Mouse (Mus musculus): ENCODE data around the gene Gdf1. TPM values are rescaled to one million over a fixed set of nuclear protein-coding genes. Genes with fewer than 3 reads are reported as not detected.

The Gdf1 gene
- polyA plus RNA-seq, 1 experiment from 2014 or later: 2.1 TPM

DNA sequence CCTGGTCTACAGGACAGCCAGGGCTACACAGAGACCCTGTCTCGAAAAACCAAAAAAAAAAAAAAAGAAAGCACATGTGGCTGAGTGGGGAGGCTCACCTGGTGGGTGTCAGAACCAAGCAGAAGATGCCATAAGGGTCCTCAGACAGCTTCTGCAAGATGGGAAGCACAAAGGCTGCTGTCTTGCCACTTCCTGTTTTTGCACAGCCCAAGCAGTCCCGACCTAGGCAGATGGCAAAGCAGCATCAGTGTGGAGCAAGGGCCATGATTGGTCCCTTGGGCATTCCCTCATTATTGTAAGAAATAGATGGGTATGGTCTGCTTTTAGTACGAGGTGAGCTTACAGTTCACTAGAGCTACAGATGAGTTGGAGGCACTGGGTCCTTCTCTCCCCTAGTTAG is 28.7 kb upstream of the Gdf1 start:
- H3K27ac ChIP-seq (ENCODE audit: low read depth, low read length): no peak overlapping the region
- no peaks in the 10 kb centered on the region for H3K27me3 ChIP-seq (ENCODE audit: control insufficient read depth, insufficient read depth, low read length)
- peaks cover 19% of the 10 kb centered on the region for H3K4me1 ChIP-seq (ENCODE audit: control insufficient read depth, insufficient read depth, low read length)
- no peak overlapping the region for H3K9ac ChIP-seq (replicated peaks; ENCODE audit: low read depth, low read length)
- H3K36me3 ChIP-seq (ENCODE audit: control insufficient read depth, insufficient read depth, low read length): peaks cover 40% of the 10 kb centered on the region
- H3K4me2 ChIP-seq (ENCODE audit: low read depth, low read length): no peak overlapping the region
- 69% methylated on average over 3 of the region's 3 CpGs for WGBS
- no peak overlapping the region for H3K4me3 ChIP-seq (ENCODE audit: low read depth, low read length)
- H3K9me3 ChIP-seq (ENCODE audit: control insufficient read depth, low read length): no peaks in the 10 kb centered on the region
- no peak for ATAC-seq (ENCODE audit: low read depth)

DNA sequence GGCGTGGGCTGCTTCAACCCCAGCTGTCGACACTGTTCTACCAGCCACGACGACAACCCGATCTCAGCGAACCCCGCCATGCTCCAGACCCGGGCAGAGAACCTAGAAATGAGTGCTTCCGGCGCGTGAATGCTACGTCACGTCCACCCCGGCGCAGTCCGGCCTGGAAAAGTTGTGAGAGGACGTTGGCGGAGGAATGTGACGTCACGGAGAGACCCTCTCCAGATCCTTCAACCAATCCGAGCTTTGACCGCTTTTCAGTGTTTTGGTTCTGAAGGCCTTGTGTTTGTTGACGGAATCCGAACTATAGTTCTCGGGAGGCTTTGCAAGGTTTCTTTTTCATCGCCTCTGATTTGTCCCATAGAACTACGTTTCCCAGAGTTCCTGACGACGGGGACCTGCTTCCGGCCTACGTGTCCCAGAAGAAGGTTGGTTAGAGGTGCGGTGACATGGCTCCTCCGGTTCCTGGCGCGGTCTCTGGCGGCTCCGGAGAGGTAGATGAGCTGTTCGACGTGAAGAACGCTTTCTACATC is 27.2 kb upstream of the Gdf1 start, which contains the start of the genes Ddx49 and Cope:
Gene Ddx49, minus strand, starts transcription at position 132 of the 533 bp plus-strand sequence.
Gene Cope, plus strand, starts transcription at position 161 of the 533 bp plus-strand sequence.
- peak within 1 kb of the TSS; percentile 97 for H3K4me2 ChIP-seq (ENCODE audit: low read depth, low read length)
- ATAC-seq (ENCODE audit: low read depth): peak; percentile 92
- peaks cover 19% of the 10 kb centered on the region for H3K4me1 ChIP-seq (ENCODE audit: control insufficient read depth, insufficient read depth, low read length)
- peaks cover 44% of the 10 kb centered on the region for H3K36me3 ChIP-seq (ENCODE audit: control insufficient read depth, insufficient read depth, low read length)
- H3K9me3 ChIP-seq (ENCODE audit: control insufficient read depth, low read length): no peaks in the 10 kb centered on the region
- H3K4me3 ChIP-seq (ENCODE audit: low read depth, low read length): peak within 1 kb of the TSS; percentile 85
- H3K9ac ChIP-seq (replicated peaks; ENCODE audit: low read depth, low read length): peak within 1 kb of the TSS; percentile 70
- H3K27me3 ChIP-seq (ENCODE audit: control insufficient read depth, insufficient read depth, low read length): no peaks in the 10 kb centered on the region
- peak within 1 kb of the TSS; percentile 56 for H3K27ac ChIP-seq (ENCODE audit: low read depth, low read length)
- WGBS: under 1% methylated on average over 40 of the region's 40 CpGs

DNA sequence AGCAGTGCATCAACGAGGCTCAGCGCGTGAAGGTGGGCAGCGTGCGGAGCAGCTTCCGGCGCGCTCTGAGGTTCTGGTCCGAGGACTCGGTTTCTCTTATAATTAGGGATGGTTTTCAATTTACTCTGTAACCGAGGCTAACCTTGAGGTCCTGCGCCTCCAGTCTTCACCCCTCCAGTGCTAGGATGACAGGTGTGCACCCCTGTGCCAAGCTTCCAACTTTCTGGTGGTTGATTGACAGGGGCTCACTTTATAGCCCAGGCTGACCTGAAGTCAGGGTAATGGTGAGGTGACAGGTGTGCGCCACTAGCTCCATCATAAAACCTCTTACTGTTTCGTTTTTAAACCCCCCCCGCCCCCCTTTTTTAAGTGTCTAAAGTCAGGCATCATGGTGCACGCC is 26.7 kb upstream of the Gdf1 start:
- Histone ChIP-seq H3K4me3 (ENCODE audit: low read depth, low read length) (peak overlapping the region; percentile 85), H3K4me2 (ENCODE audit: low read depth, low read length) (peak overlapping the region; percentile 97), H3K9me3 (ENCODE audit: control insufficient read depth, low read length) (no peaks in the 10 kb centered on the region), H3K9ac (replicated peaks; ENCODE audit: low read depth, low read length) (peak overlapping the region; percentile 70), H3K27ac (ENCODE audit: low read depth, low read length) (peak overlapping the region; percentile 56), H3K27me3 (ENCODE audit: control insufficient read depth, insufficient read depth, low read length) (no peaks in the 10 kb centered on the region), H3K36me3 (ENCODE audit: control insufficient read depth, insufficient read depth, low read length) (peaks cover 44% of the 10 kb centered on the region), H3K4me1 (ENCODE audit: control insufficient read depth, insufficient read depth, low read length) (peaks cover 19% of the 10 kb centered on the region)
- ATAC-seq (ENCODE audit: low read depth): peak; percentile 55
- 6% methylated on average over 16 of the region's 16 CpGs for WGBS

DNA sequence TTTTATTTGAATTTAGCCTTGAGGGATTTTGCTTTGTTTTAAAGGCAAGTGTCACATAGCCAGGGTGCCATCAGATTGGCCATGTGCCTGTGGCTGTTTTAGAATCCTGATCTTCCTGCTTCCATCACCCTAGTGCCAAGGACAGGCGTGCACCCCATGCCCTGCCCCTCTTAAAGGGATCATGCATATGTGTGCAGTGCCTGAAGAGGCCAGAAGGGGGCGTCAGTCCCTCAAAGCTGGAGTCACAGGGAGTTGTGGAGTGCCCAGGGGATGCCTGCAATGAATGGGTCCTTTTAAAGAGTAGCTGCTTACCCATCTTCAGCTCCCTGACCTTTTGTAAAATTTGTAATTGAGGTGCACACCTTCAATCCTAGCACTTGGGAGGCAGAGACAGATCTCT is 20.3 kb upstream of the Gdf1 start:
- WGBS: 38% methylated on average over 2 of the region's 2 CpGs
- H3K4me1 ChIP-seq (ENCODE audit: control insufficient read depth, insufficient read depth, low read length): no peaks in the 10 kb centered on the region
- no peak overlapping the region for H3K9ac ChIP-seq (replicated peaks; ENCODE audit: low read depth, low read length)
- no peak overlapping the region for H3K4me3 ChIP-seq (ENCODE audit: low read depth, low read length)
- no peaks in the 10 kb centered on the region for H3K27me3 ChIP-seq (ENCODE audit: control insufficient read depth, insufficient read depth, low read length)
- H3K9me3 ChIP-seq (ENCODE audit: control insufficient read depth, low read length): no peaks in the 10 kb centered on the region
- ATAC-seq (ENCODE audit: low read depth): no peak
- H3K27ac ChIP-seq (ENCODE audit: low read depth, low read length): no peak overlapping the region
- H3K4me2 ChIP-seq (ENCODE audit: low read depth, low read length): no peak overlapping the region
- H3K36me3 ChIP-seq (ENCODE audit: control insufficient read depth, insufficient read depth, low read length): peaks cover 62% of the 10 kb centered on the region

DNA sequence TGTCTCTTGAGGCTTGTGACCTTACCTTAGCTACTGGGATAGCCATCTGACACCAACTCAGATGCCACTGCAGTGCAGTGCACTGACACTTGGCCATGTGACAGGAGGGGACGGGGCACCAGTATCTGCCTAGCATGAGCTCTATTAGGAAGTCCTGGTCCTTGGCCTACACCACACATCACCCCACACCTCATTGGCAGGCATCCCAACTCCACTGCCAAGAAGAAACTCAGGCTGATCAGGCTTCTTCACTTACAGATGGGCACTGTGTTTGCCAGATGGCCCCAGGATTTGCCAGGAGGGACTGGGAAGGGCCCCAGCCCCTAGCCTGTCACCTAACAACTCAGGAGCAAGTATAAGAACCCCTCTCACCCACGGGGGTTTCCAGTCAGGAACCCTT is 16.2 kb upstream of the Gdf1 start:
- no peak overlapping the region for H3K27ac ChIP-seq (ENCODE audit: low read depth, low read length)
- H3K4me2 ChIP-seq (ENCODE audit: low read depth, low read length): no peak overlapping the region
- no peaks in the 10 kb centered on the region for H3K27me3 ChIP-seq (ENCODE audit: control insufficient read depth, insufficient read depth, low read length)
- no peaks in the 10 kb centered on the region for H3K9me3 ChIP-seq (ENCODE audit: control insufficient read depth, low read length)
- 86% methylated on average over 2 of the region's 2 CpGs for WGBS
- H3K4me1 ChIP-seq (ENCODE audit: control insufficient read depth, insufficient read depth, low read length): peaks cover 21% of the 10 kb centered on the region
- H3K4me3 ChIP-seq (ENCODE audit: low read depth, low read length): no peak overlapping the region
- H3K9ac ChIP-seq (replicated peaks; ENCODE audit: low read depth, low read length): no peak overlapping the region
- peaks cover 26% of the 10 kb centered on the region for H3K36me3 ChIP-seq (ENCODE audit: control insufficient read depth, insufficient read depth, low read length)
- no peak for ATAC-seq (ENCODE audit: low read depth)

DNA sequence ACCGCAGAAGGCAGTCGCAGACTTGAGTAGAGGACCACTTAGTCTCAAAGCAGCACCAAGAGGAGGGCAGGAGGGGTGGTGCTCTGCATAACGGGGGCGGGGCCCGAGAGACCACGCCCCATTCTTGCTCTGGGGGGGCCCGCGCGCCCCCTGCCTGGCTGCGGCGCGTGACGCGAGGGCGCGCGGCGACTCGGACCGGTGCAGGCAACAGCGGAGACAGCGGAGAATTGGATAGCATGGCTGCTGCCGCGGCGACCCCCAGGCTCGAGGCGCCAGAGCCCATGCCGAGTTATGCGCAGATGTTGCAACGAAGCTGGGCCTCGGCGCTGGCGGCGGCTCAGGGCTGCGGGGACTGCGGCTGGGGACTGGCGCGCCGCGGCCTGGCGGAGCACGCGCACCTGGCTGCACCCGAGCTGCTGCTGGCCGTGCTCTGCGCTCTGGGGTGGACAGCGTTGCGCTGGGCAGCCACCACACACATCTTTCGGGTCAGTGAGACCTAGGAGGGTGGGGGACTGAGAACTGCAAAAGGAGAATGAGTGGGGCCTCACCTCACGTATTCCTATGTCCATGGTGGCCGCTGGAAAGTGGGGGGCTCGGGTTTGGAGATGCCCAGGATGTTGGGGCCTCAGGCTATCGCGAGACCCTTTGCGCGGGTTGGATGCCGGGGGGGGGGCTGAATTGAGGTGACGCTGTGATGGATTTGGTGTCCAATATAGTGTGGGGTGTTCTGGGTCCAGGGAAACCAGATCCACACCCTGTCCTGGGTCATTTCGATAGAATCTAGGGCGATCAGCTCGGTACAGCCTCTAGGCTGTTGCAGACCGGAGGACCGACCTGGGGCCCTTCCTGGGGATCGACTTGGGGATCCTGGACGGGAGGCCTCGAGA is 13.8 kb upstream of the Gdf1 start, which contains the start of gene Cers1:
Gene Cers1, plus strand, starts transcription at position 152 of the 887 bp plus-strand sequence.
- ATAC-seq (ENCODE audit: low read depth): peak; percentile 53
- no peaks in the 10 kb centered on the region for H3K9me3 ChIP-seq (ENCODE audit: control insufficient read depth, low read length)
- H3K4me2 ChIP-seq (ENCODE audit: low read depth, low read length): peak within 1 kb of the TSS; percentile 85
- H3K4me1 ChIP-seq (ENCODE audit: control insufficient read depth, insufficient read depth, low read length): peaks cover 21% of the 10 kb centered on the region
- 2% methylated on average over 56 of the region's 66 CpGs for WGBS
- peak within 1 kb of the TSS; percentile 86 for H3K27ac ChIP-seq (ENCODE audit: low read depth, low read length)
- peaks cover 20% of the 10 kb centered on the region for H3K36me3 ChIP-seq (ENCODE audit: control insufficient read depth, insufficient read depth, low read length)
- H3K27me3 ChIP-seq (ENCODE audit: control insufficient read depth, insufficient read depth, low read length): no peaks in the 10 kb centered on the region
- H3K4me3 ChIP-seq (ENCODE audit: low read depth, low read length): peak within 1 kb of the TSS; percentile 64
- peak within 1 kb of the TSS; percentile 74 for H3K9ac ChIP-seq (replicated peaks; ENCODE audit: low read depth, low read length)

DNA sequence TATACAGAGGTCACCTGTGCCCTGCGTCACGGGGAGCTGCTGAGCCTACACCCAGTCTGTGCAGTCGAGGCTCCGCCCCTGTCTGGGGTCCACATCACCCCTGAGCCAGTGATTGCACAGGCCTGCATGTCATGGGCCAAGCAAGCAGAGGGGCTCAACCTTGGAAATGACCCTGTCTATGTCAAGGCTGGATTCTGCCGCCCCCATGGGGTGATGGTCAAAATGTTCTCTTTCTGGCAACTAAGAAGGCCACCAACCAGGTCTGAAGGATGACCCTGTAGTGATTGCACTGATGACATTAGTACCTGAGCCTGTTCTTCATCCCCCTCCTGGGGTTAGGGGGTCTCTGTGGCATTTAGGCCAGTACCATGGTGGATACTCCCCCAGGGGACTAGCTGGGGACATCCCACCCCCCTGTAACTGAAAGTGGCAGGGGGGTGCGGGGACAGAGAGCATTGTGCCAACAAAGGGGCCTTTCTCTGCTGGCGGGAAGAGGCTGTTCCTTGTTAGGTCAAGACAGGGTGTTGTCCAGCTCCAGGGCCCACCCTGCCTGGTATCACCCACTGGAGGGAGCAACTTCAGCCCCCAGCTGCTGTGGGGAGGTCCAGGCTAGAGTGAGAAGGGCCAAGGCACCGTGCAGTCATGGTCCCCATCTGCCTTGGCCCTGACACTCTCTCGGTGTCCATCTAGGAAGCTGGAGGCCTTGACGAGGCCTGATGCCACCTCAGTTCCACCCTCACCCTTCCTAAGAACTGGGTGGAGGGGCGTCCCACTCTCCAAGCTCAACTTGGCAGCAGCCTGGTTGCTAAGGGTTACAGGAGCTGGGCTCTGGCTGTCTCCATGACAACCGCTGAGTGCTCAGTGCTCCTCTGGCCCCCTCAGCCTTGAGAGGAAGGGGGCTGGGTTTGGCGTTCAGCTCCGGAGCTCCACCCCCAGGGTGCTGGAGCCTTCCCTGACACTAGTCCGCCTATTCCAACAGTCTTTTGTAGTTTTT is 12.8 kb upstream of the Gdf1 start:
- Histone ChIP-seq H3K4me1 (ENCODE audit: control insufficient read depth, insufficient read depth, low read length) (peaks cover 21% of the 10 kb centered on the region), H3K9ac (replicated peaks; ENCODE audit: low read depth, low read length) (peak overlapping the region; percentile 74), H3K27me3 (ENCODE audit: control insufficient read depth, insufficient read depth, low read length) (no peaks in the 10 kb centered on the region), H3K9me3 (ENCODE audit: control insufficient read depth, low read length) (no peaks in the 10 kb centered on the region), H3K36me3 (ENCODE audit: control insufficient read depth, insufficient read depth, low read length) (peaks cover 16% of the 10 kb centered on the region), H3K4me3 (ENCODE audit: low read depth, low read length) (peak overlapping the region; percentile 64), H3K27ac (ENCODE audit: low read depth, low read length) (peak overlapping the region; percentile 86), H3K4me2 (ENCODE audit: low read depth, low read length) (peak overlapping the region; percentile 85)
- peak; percentile 87 for ATAC-seq (ENCODE audit: low read depth)
- WGBS: 10% methylated on average over 15 of the region's 15 CpGs

DNA sequence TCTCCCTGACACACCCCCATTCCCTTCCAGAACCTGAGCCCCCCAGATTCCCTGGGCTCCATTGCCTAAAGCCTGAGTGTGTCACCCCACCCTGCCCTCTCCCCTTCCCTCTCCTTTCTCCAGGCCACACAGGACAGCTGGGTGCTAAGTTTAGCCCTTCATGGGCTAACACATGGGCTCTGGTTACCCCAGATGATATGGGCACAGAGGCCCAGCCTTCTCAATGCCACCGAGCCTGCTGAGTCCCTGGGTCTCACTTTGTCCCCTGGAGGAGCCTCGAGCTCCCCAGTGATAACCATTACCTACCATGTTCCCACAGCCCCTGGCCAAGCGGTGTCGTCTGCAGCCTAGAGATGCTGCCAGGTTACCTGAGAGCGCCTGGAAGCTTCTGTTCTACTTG is 11.7 kb upstream of the Gdf1 start:
- H3K9me3 ChIP-seq (ENCODE audit: control insufficient read depth, low read length): no peaks in the 10 kb centered on the region
- peak overlapping the region; percentile 74; the same call in 1 of the 2 replicates for H3K9ac ChIP-seq (replicated peaks; ENCODE audit: low read depth, low read length)
- H3K27me3 ChIP-seq (ENCODE audit: control insufficient read depth, insufficient read depth, low read length): no peaks in the 10 kb centered on the region
- H3K27ac ChIP-seq (ENCODE audit: low read depth, low read length): no peak overlapping the region
- H3K36me3 ChIP-seq (ENCODE audit: control insufficient read depth, insufficient read depth, low read length): peaks cover 12% of the 10 kb centered on the region; the same call in 1 of the 2 replicates
- H3K4me2 ChIP-seq (ENCODE audit: low read depth, low read length): peak overlapping the region; percentile 85; the same call in 1 of the 2 replicates
- no peak for ATAC-seq (ENCODE audit: low read depth)
- no peak overlapping the region; the same call in 1 of the 2 replicates for H3K4me3 ChIP-seq (ENCODE audit: low read depth, low read length)
- H3K4me1 ChIP-seq (ENCODE audit: control insufficient read depth, insufficient read depth, low read length): peaks cover 21% of the 10 kb centered on the region
- 90% methylated on average over 5 of the region's 5 CpGs for WGBS
